Mouse (Mus musculus): ENCODE results near the gene Timm8b. TPM values are rescaled to one million over a fixed set of nuclear protein-coding genes. Genes with fewer than 3 reads are reported as not detected.

Timm8b gene
- polyA plus RNA-seq (2012; ENCODE audit: insufficient read depth, insufficient read length, missing spikeins) = 56.0 and 61.1 TPM in 2 replicates

GRCm38 (mm10) chr9:50603189-50603997, at the start of gene Timm8b, which contains the start of gene Sdhd:
Gene Timm8b (plus strand): TSS chr9:50603910.
Gene Sdhd (minus strand): TSS chr9:50603812.
- H3K4me1 ChIP-seq (ENCODE audit: control insufficient read depth, insufficient read depth, low read length) = peaks cover 21% of the 10 kb centered on the region
- H3K4me3 ChIP-seq (ENCODE audit: insufficient read depth, low read length) = peak within 1 kb of the TSS; percentile 68
- H3K27ac ChIP-seq (ENCODE audit: insufficient read depth, low read depth, low read length) = peak within 1 kb of the TSS; percentile 57
- TF ChIP-seq POLR2A (IDR thresholded peaks at IDR 0.05; ENCODE audit: borderline replicate concordance, low read depth, low read length) (no peak), CTCF (IDR thresholded peaks at IDR 0.05; ENCODE audit: low read depth, low read length) (no peak)

GRCm38 (mm10) chr9:50554241-50555093, 49.2 kb upstream of the Timm8b start, which contains the start of gene Il18:
Gene Il18 (plus strand): TSS chr9:50554827.
- peak within 1 kb of the TSS; percentile 92 for H3K27ac ChIP-seq (ENCODE audit: insufficient read depth, low read depth, low read length)
- H3K4me1 ChIP-seq (ENCODE audit: control insufficient read depth, insufficient read depth, low read length) = peaks cover 30% of the 10 kb centered on the region
- no peak for TF ChIP-seq POLR2A (IDR thresholded peaks at IDR 0.05; ENCODE audit: borderline replicate concordance, low read depth, low read length)
- TF ChIP-seq CTCF (IDR thresholded peaks at IDR 0.05; ENCODE audit: low read depth, low read length) = no peak
- peak within 1 kb of the TSS; percentile 55 for H3K4me3 ChIP-seq (ENCODE audit: insufficient read depth, low read length)

- Histone ChIP-seq H3K27ac (ENCODE audit: insufficient read depth, low read depth, low read length) (peak within 1 kb of the TSS; percentile 92), H3K4me3 (ENCODE audit: insufficient read depth, low read length) (peak within 1 kb of the TSS; percentile 55)
Measured at GRCm38 (mm10) chr9:50555094-50555446, 48.6 kb upstream of the Timm8b start, which contains the start of gene Bco2. Gene Bco2 (minus strand): TSS chr9:50555181.

GRCm38 (mm10) chr9:50561145-50561917, 42.4 kb upstream of the Timm8b start, which contains the start of gene Tex12:
Gene Tex12 (minus strand): TSS chr9:50561325.
- peak within 1 kb of the TSS; percentile 32; the same call in 1 of the 2 replicates for H3K27ac ChIP-seq (ENCODE audit: insufficient read depth, low read depth, low read length)
- H3K4me1 ChIP-seq (ENCODE audit: control insufficient read depth, insufficient read depth, low read length) = peaks cover 22% of the 10 kb centered on the region
- H3K4me3 ChIP-seq (ENCODE audit: insufficient read depth, low read length) = no peak within 1 kb of the TSS
- no peak for TF ChIP-seq POLR2A (IDR thresholded peaks at IDR 0.05; ENCODE audit: borderline replicate concordance, low read depth, low read length)
- TF ChIP-seq CTCF (IDR thresholded peaks at IDR 0.05; ENCODE audit: low read depth, low read length) = no peak

More at GRCm38 (mm10) chr9:50555094-50555446, 48.6 kb upstream of the Timm8b start, which contains the start of gene Bco2:
- no peak for TF ChIP-seq POLR2A (IDR thresholded peaks at IDR 0.05; ENCODE audit: borderline replicate concordance, low read depth, low read length)
- TF ChIP-seq CTCF (IDR thresholded peaks at IDR 0.05; ENCODE audit: low read depth, low read length) = no peak
- H3K4me1 ChIP-seq (ENCODE audit: control insufficient read depth, insufficient read depth, low read length) = peaks cover 32% of the 10 kb centered on the region

GRCm38 (mm10) chr9:50561918-50562360, 41.8 kb upstream of the Timm8b start:
- TF ChIP-seq POLR2A (IDR thresholded peaks at IDR 0.05; ENCODE audit: borderline replicate concordance, low read depth, low read length) (no peak), CTCF (IDR thresholded peaks at IDR 0.05; ENCODE audit: low read depth, low read length) (no peak)
- Histone ChIP-seq H3K4me1 (ENCODE audit: control insufficient read depth, insufficient read depth, low read length) (peaks cover 26% of the 10 kb centered on the region), H3K27ac (ENCODE audit: insufficient read depth, low read depth, low read length) (no peak overlapping the region), H3K4me3 (ENCODE audit: insufficient read depth, low read length) (no peak overlapping the region)

GRCm38 (mm10) chr9:50565173-50565572, 38.5 kb upstream of the Timm8b start:
- no peak overlapping the region for H3K27ac ChIP-seq (ENCODE audit: insufficient read depth, low read depth, low read length)
- H3K4me1 ChIP-seq (ENCODE audit: control insufficient read depth, insufficient read depth, low read length) = peaks cover 43% of the 10 kb centered on the region
- no peak for TF ChIP-seq POLR2A (IDR thresholded peaks at IDR 0.05; ENCODE audit: borderline replicate concordance, low read depth, low read length)
- no peak for TF ChIP-seq CTCF (IDR thresholded peaks at IDR 0.05; ENCODE audit: low read depth, low read length)
- no peak overlapping the region for H3K4me3 ChIP-seq (ENCODE audit: insufficient read depth, low read length)

GRCm38 (mm10) chr9:50565940-50566339, 37.8 kb upstream of the Timm8b start:
- no peak overlapping the region for H3K27ac ChIP-seq (ENCODE audit: insufficient read depth, low read depth, low read length)
- no peak for TF ChIP-seq CTCF (IDR thresholded peaks at IDR 0.05; ENCODE audit: low read depth, low read length)
- no peak for TF ChIP-seq POLR2A (IDR thresholded peaks at IDR 0.05; ENCODE audit: borderline replicate concordance, low read depth, low read length)

GRCm38 (mm10) chr9:50567372-50567771, 36.3 kb upstream of the Timm8b start:
- Histone ChIP-seq H3K27ac (ENCODE audit: insufficient read depth, low read depth, low read length) (peak overlapping the region; percentile 23; the same call in 1 of the 2 replicates), H3K4me1 (ENCODE audit: control insufficient read depth, insufficient read depth, low read length) (peaks cover 40% of the 10 kb centered on the region), H3K4me3 (ENCODE audit: insufficient read depth, low read length) (no peak overlapping the region)
- TF ChIP-seq CTCF (IDR thresholded peaks at IDR 0.05; ENCODE audit: low read depth, low read length) = no peak
- no peak for TF ChIP-seq POLR2A (IDR thresholded peaks at IDR 0.05; ENCODE audit: borderline replicate concordance, low read depth, low read length)

More at GRCm38 (mm10) chr9:50565940-50566339, 37.8 kb upstream of the Timm8b start:
- no peak overlapping the region for H3K4me3 ChIP-seq (ENCODE audit: insufficient read depth, low read length)
- peaks cover 41% of the 10 kb centered on the region for H3K4me1 ChIP-seq (ENCODE audit: control insufficient read depth, insufficient read depth, low read length)

- Histone ChIP-seq H3K27ac (ENCODE audit: insufficient read depth, low read depth, low read length) (peak overlapping the region; percentile 69), H3K4me1 (ENCODE audit: control insufficient read depth, insufficient read depth, low read length) (peaks cover 40% of the 10 kb centered on the region), H3K4me3 (ENCODE audit: insufficient read depth, low read length) (no peak overlapping the region)
- TF ChIP-seq POLR2A (IDR thresholded peaks at IDR 0.05; ENCODE audit: borderline replicate concordance, low read depth, low read length) (no peak), CTCF (IDR thresholded peaks at IDR 0.05; ENCODE audit: low read depth, low read length) (no peak)
Measured at GRCm38 (mm10) chr9:50567881-50568280, 35.8 kb upstream of the Timm8b start.

Measured in bone marrow macrophage, adult 2 months (primary cell).